Mouse (Mus musculus): ENCODE results near the gene Rab3il1. TPM values are rescaled to one million over a fixed set of nuclear protein-coding genes. Genes with fewer than 3 reads are reported as not detected.

The Rab3il1 gene
- total RNA-seq, 4 experiments from 2014 or later, result 6.5 to 13.3 (median 9.5) TPM

DNA sequence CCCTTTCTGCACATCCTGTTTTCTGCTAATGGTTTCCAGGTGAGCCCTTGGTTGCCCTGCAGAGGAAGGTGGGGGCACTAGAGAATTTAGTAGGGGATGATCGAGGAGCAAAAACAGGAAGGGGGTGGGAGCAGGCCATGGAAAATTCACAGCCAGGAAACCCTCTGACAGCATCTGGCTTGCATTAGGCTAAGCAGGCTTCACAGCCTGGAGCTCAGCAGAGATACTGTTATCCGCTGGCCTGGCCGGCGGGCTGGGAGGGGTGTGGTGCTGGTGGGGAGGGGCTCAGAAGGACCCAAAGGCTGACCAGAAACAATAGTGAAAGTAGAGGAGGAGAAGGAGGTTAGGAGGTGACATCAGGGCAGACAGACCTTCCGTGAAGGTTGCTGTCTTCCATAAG is 12.4 kb downstream of the Rab3il1 start:
- no peak for DNase-seq

GRCm38 (mm10) chr19:10014824-10015223 is 13.4 kb downstream of the Rab3il1 start:
- no peak for DNase-seq

DNA sequence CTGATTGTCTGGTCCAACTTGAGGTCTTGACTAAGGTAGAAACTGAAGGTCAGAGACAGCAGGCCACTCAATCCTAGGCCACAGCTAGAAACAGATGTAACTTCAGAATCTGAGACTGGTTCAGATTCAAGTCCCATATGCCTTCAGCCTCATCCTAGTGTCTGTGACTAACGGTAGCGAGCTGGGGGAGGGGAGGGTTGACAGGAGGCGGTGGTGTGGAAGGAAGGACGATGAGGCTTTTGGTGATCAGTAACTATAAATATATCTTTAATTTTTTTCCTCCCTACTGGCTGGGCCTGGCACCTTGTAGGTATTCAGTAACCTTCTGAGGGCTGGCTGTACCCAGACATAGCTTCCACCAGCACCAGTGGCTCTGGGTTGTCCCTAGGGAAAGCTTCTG is 14.0 kb downstream of the Rab3il1 start:
- DNase-seq, result no peak

GRCm38 (mm10) chr19:10016151-10016550 is 14.7 kb downstream of the Rab3il1 start:
- DNase-seq, result no peak

DNA sequence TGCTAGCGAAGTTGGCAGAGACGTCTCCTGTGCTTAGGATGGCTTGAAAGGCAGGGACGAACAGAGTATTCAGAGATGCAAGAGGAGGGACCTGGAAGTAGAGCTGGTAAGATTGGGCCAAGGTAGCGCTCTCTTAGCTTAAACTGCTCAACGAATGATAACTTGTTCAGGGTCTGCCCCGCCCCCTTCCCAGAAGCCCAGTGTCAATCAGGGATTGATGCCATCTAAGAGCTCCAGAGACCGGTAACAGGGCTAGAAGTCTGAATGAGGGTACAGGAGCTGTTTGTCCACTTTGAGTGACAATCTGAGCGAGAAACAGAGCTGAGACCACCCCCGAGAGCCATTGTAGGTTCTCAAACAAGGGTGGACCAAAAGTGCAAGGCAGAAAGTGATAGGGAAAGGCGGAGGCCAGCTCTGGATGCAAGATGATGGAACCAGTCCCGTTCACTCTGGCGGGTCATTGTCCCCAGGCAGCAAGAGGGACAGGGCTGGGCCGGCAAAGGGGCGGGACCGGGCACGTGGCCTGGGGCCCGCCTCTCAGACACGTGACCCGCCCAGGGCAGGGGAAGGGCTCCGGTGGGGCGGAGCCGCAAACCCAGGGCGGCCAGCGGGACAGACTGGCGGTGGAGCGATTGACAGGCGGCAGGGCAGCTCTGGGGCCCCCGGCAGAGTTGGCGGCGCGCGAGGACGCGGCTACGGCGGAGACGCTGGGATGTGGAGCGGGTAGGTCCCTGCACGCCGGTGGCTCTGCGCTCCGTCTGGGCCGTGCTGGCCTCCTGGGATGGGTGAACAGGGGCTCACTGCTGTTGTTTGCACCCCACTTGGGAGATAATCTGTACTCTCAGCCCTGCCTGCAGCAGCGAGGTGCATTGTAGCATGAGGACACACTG is 16.4 kb downstream of the Rab3il1 start:
- peak; percentile 90 for DNase-seq

GRCm38 (mm10) chr19:10018527-10018818 is 17.0 kb downstream of the Rab3il1 start:
- no peak for DNase-seq

DNA sequence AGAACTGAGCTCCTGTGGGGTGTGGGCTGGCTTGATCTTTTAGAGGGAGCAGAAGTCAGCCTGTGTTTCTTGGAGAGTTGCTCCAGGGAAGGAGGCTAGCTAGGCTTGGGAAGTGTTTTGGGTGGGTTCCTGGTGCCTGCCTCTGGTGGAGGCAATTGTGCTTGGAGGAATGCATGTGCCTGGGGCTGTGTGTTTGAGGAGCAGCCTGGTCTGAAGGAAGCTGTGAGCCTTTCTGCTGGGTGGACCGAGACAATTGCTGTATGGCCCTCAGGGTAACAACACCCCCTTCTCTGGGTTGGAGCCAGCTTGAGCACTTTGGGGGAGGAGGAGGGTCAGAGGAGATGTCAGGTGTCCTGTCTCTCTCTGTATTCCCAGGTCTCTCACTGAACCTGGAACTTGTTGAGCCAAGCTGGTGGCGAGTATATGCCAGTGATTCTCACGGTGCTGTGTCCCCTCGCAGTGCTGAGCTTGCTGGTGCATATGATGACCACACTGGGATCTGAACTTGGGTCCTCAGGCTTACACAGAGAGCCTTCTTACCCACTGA is 17.8 kb downstream of the Rab3il1 start:
- no peak for DNase-seq

DNA sequence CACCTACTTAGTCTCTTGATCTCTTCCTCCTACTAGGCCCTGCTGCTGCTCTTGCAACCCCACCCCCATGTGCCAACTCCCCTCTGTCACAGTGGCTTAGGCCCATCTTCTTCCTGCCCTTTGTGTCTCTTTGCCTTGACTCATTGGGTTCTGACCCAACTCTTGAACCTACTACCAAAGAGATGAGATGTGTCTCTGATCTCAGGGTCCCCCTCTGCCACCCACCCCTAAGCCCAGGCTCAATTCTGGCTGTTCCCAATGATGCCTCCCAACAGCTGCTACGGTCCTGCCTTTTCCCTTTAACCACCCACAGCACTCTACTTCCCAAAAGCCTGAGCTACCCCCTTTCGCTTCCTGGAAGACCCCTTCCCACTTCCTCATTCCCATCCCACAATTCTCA is 20.5 kb downstream of the Rab3il1 start:
- no peak for DNase-seq

DNA sequence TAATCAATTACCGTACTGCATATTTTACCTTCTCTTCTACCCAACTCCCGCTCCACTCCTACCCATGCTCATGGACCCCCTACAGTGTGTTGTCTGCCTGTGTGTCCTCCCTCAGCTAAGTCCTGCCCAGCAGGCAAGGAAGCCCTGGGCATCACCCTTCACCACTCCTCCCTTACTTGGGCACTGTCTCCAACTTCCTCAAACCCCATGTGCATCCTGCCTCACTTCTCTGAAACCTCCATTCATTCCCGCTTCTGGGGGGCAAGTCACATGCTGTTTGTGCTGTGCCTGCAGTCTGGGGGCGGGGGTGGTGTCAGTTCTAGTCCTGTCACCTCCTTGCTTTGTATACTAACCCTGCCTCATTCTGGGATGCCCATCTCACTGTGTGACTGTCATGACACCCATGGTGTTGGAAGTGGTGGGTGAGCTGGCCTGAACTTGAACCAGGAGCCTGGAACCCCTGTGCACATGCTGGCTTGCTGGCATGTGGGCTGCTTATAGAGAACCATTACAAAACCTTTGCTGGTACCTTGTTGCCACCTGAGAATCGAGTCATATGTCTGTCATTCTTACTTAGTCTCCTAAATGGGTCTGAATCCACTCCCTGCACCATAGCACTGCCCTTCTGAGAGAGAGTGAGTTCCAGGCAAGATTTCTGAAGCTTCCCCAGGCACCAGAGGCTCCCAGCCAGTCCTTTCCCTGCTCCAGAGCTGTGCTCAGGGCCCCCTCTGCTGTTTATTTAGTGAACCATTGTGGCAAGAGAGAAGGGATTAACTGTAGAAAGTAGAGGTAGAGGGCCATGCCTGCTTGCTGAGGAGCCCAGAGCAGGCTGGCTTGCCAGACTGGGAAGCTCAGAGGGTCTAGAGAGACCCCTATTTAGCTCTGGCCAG is 21.2 kb downstream of the Rab3il1 start:
- DNase-seq, result no peak

- no peak for DNase-seq
These were observed 21.9 kb downstream of the Rab3il1 start for GRCm38 (mm10) chr19:10023304-10023758.

- DNase-seq, result peak; percentile 87
These were observed 23.9 kb downstream of the Rab3il1 start for GRCm38 (mm10) chr19:10025169-10025875.

DNA sequence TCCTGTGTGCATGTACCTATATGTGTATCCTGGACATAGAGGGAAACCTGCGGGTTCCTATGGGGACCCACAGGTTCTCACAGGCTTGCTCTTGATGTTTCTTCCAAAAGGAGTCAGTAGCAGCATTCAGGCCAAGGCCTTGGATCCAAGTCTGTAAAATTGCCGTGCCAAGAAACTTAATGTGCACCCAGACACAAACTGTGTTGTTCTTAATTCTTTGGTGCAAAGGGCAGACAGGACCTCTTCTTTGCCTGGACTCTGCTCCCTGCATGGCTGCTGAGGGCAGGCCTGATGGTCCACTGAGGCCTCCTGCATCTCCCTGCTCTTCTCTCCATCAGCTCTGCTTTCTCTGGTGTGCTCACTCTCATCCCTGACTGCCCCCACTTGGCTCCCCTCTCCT is 28.3 kb downstream of the Rab3il1 start:
- DNase-seq, result no peak

DNA sequence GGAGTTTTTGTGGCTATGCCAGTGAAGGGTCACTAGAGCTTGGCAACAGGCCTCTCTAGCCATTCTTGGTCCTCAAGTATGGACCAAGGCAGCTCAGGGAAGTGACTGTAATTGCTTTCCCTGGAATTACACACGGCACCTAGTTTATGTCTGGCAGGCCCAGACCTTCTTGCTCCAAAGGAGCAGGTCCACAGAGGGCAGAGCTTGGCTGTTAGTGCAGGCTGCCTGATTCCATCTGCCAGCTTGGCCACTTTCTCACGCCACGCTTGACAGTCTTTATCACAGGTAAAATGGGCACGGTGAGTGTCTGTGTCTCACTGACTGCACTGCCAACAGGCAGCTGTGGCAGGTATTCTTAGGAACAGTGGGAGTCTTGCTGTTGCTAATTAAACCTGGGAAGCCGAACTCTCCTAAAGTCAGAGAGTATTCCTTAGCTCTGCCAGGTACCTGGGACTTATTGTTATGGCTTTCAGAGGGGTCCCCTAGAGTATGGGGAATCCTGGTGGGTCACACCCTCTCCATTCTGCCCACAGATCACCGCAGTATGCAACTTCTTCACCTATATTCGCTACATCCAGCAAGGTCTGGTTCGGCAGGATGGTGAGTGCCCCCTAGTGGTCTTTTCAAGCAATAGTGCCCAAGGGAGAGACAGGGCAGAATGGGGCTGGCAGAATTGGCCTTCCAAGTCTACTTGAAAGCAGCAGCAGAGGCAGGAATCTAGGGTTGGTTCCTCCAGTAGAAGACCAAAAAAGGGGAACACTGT is 31.9 kb downstream of the Rab3il1 start:
- DNase-seq, result no peak

DNA sequence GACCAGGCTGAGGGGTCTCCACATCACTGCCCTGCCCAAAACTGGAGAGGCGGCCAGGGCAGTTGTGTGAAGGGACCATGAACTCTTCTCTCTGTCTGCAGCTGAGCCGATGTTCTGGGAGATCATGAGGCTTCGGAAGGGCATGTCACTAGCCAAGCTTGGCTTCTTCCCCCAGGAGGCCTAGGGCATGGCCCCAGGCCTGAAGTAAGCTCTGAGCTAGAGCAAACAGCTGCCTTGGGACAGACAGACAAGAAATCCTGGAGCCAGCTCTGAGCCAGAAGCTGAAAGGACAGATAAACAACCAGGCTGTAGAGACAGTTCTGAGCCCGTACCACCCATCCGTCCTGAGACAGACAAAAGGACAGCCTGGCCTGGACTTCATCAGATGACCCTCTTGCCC is 32.9 kb downstream of the Rab3il1 start:
- no peak for DNase-seq

DNA sequence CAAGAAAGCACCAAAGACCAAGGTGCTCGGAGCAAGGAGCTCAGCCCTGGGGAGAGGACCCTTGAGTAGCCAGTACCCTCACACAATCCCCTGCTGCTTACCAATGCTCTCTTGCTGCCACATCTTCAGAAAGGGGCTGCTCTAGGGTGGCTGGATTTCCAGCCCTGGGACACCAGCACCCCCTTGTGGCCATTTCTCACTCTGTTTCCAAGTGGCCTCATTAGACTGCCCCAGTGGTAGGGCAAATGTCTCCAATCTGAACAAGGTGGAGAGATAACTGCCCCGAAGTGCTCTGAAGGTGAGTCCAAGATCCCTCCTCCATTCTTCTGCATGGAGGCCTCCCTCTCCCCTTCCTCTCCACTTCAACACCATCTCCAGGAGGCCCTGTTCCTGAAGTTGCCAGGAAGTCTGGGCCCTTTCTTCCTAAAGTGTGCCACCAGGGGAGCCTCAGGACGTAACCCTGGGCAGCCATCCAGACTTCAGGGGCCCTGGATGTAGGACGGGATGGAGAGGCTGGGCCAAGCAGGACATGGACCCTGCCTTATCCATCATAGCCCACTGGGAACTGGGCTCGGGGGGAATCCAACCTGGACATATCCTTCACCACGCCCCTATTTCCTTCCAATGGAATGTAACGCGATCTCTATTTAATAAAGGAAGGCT is 33.4 kb downstream of the Rab3il1 start:
- peak; percentile 68 for DNase-seq

DNA sequence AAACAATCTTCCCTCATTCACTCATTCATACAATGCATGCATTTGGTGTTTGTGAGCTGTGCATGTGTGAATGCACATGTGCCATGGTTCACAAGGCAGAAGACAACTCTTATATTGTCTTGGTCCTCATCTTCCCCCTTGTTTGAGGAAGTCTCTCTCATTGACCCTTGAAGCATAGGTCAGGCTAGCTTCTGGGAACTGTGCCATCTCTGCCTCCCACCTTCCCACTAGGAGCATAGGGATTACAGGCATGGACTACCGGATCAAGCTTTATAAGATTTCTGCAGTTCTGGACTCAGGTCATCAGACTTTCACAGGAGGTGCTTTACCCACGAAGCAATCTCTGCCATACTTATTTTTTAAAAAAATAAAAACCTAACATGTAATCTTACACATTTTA is 36.1 kb downstream of the Rab3il1 start:
- no peak for DNase-seq

DNA sequence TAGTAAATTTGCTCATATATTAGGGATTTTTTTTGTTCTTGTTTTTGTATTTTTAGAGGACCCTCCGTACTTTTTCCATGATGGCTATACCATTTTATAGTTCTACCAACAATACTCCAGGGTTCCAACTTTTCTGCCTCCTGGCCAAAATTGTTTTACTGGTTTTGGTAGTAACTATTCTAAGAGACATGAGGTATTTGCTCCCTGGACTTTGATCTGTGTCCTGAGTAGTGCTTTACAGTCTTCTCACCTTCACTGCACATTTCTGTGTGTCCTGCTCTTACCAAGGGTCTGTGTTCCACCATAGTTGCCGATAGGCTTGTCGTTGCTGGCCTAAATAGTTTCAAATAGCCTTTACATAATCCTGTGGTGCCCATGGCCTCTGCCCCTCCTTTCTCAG is 36.9 kb downstream of the Rab3il1 start:
- DNase-seq, result no peak

- no peak for DNase-seq
These were observed 37.4 kb downstream of the Rab3il1 start for GRCm38 (mm10) chr19:10038910-10039309.

GRCm38 (mm10) chr19:10039615-10040014 is 38.1 kb downstream of the Rab3il1 start:
- DNase-seq, result no peak

GRCm38 (mm10) chr19:10040866-10041387 is 39.5 kb downstream of the Rab3il1 start:
- no peak for DNase-seq

Data from adrenal gland, adult 8-10 months (tissue).